Mouse (Mus musculus): Measurements from ENCODE around the gene AL607142.1. TPM values are rescaled to one million over a fixed set of nuclear protein-coding genes. Genes with fewer than 3 reads are reported as not detected.

The AL607142.1 gene
- not detected in 2 replicates for polyA plus RNA-seq (2016; fragmentation: Nextera tagmentation; extraction: Ambion mirVana)

DNA sequence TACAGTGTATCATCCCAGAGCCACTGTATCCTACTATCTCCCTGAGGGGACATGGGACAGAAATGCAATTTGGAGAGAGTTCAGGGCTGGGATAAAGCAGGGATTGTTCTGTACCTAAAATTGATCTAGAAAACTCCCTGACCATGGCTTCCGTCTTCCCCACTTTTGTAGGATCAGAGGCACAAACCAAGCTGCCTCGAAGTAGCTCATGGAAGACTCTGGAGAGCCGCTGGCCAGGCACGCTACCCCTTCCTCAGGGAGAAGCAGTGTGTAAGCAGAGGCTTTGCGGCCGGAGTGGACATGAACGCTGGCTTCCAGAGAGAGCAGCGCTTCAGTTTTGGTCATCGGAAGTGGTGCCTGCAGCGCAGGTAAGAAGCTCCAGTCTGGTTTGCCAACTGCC is at the start of gene AL607142.1:
Gene AL607142.1, plus strand, starts transcription at position 301 of the 400 bp plus-strand sequence.
- Histone ChIP-seq H3K36me3 (no peaks in the 10 kb centered on the region), H3K27ac (no peak within 1 kb of the TSS), H3K4me3 (no peak within 1 kb of the TSS), H3K27me3 (ENCODE audit: low read depth, poor library complexity, severe bottlenecking) (no peaks in the 10 kb centered on the region), H3K4me1 (0 out of 2 replicates have a peak, but pooled peaks cover 3% of the 10 kb centered on the region), H3K9me3 (replicated peaks) (no peaks in the 10 kb centered on the region)
- WGBS: 92% methylated on average over 10 of the region's 10 CpGs
- no peak for DNase-seq (ENCODE audit: low spot score)

DNA sequence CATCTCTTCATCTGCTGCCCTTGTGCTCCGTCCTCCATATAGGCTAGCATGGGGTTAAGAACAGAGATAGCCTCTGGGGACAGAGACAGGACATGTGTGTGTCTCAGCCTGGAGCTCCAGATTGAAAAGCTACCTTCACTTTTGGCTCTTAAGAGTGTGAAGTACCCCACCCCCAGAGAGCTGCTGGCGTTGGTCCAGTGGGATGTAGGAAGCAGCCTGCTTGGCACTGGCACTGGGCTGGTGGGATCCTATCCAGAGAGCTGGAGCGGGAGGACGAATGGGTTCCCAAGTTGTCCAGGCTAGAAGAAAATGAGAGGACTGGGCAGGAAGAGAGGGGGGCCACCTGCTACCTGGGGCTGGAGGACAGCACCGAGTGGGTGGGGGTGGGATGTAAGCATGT is 46.4 kb upstream of the AL607142.1 start:
- Histone ChIP-seq H3K27ac (no peak overlapping the region), H3K4me3 (no peak overlapping the region), H3K27me3 (ENCODE audit: low read depth, poor library complexity, severe bottlenecking) (no peaks in the 10 kb centered on the region), H3K4me1 (no peaks in the 10 kb centered on the region), H3K36me3 (no peaks in the 10 kb centered on the region), H3K9me3 (replicated peaks) (no peaks in the 10 kb centered on the region)
- WGBS: 87% methylated on average over 5 of the region's 5 CpGs
- no peak for DNase-seq (ENCODE audit: low spot score)

DNA sequence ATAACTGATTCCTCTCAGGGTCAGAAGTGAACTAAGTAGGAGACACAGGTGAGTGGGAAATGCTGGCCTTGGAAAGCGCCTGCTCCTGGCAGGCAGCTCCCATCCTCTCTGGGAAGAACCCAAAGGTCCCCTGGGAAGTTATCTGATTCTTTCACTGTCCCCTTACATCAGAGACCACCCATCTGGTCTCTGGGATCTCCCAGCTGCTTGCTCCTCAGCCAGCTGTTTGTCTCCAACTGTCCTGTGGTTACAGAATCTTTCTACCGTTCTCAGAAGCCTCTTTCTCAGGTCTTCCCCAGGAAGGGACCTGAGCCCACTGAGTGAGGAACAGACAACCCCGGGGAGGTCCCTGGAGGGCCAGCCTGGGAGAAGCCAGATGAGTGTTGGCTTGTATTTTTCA is 42.4 kb upstream of the AL607142.1 start:
- Histone ChIP-seq H3K27ac (no peak overlapping the region), H3K27me3 (ENCODE audit: low read depth, poor library complexity, severe bottlenecking) (0 out of 2 replicates have a peak, but pooled peaks cover under 1% of the 10 kb centered on the region), H3K9me3 (replicated peaks) (no peaks in the 10 kb centered on the region), H3K36me3 (no peaks in the 10 kb centered on the region), H3K4me3 (no peak overlapping the region), H3K4me1 (peaks cover 3% of the 10 kb centered on the region; the same call in 1 of the 2 replicates)
- 68% methylated on average over 3 of the region's 3 CpGs for WGBS
- DNase-seq (ENCODE audit: low spot score): no peak

DNA sequence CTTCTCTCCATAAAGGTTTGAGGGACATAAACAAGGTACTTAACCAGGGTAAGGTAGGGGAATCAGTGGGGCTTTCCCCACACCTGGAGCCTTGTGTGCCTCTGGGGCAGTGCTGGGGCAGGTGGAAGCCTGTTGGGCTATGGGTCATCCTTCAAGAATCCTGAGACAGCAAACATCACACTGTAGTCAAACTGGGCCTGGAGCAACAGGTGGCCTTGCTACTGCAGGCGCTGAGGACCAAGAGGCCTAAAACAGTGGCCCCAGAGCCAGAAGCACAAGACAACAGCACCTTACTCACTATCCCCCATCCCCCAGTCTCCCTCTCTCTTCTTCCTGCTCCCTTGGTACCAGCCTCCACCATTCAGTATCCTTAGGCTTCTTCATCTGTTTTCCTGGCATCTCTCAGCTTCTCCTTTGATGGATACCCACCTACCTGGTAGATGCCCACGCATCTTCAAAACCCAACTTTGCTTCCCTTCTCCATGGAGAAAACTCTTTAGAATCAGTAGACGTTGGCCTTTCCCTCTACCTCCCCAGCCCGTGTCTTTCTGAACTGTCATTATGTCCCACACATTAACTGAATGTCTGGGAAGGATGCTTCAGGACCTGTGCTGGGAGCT is 41.5 kb upstream of the AL607142.1 start:
- H3K36me3 ChIP-seq: no peaks in the 10 kb centered on the region
- H3K27ac ChIP-seq: no peak overlapping the region
- no peak for DNase-seq (ENCODE audit: low spot score)
- H3K4me3 ChIP-seq: no peak overlapping the region
- no peaks in the 10 kb centered on the region for H3K9me3 ChIP-seq (replicated peaks)
- peaks cover 9% of the 10 kb centered on the region; the same call in 1 of the 2 replicates for H3K27me3 ChIP-seq (ENCODE audit: low read depth, poor library complexity, severe bottlenecking)
- H3K4me1 ChIP-seq: peaks cover 3% of the 10 kb centered on the region; the same call in 1 of the 2 replicates
- WGBS: 81% methylated on average over 4 of the region's 4 CpGs

DNA sequence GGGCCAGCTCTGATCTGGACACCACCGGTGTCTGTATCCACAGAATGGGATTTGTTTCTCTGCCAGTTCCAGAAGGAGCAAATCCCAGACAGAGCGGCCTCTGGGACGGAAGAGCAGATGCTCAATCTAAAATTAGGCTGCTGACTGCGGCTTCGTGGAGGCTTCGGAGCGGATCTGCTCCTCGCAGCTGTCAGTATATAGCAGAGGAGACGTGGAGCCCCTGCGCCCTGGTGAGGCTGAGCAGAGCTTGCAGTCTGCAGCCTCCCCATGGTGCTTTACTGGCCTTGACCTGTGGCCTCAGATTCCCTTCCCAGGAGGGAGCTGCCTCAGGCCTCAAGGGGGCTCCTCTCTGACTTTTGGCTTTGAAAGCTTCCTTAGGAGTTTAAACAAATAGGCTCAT is 40.7 kb upstream of the AL607142.1 start:
- H3K36me3 ChIP-seq: no peaks in the 10 kb centered on the region
- DNase-seq (ENCODE audit: low spot score): no peak
- H3K4me1 ChIP-seq: peaks cover 3% of the 10 kb centered on the region; the same call in 1 of the 2 replicates
- no peak overlapping the region for H3K27ac ChIP-seq
- WGBS: 54% methylated on average over 10 of the region's 10 CpGs
- peaks cover 9% of the 10 kb centered on the region; the same call in 1 of the 2 replicates for H3K27me3 ChIP-seq (ENCODE audit: low read depth, poor library complexity, severe bottlenecking)
- H3K4me3 ChIP-seq: no peak overlapping the region
- no peaks in the 10 kb centered on the region for H3K9me3 ChIP-seq (replicated peaks)

DNA sequence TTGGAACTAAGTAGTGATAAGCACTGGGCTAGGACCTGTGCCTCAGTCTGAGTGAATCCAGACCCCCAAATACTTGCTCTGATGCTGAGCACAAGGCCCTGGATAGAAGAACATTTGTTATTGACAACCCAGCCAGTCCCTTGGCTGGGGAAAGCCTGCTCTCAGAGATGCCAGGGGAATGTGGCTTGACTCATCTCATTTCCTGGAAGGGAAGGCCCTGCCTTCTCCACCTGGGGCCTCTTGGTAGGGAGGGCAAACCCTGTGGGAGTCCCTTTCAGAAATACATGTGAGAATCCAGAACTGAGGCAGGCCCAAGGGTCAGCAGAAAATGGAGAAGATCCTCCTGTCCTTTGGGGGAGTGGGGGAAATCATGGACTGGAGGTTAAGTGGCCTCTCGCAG is 37.1 kb upstream of the AL607142.1 start:
- H3K36me3 ChIP-seq: no peaks in the 10 kb centered on the region
- no peak for DNase-seq (ENCODE audit: low spot score)
- WGBS: 96% methylated on average over 1 of the region's 1 CpGs

DNA sequence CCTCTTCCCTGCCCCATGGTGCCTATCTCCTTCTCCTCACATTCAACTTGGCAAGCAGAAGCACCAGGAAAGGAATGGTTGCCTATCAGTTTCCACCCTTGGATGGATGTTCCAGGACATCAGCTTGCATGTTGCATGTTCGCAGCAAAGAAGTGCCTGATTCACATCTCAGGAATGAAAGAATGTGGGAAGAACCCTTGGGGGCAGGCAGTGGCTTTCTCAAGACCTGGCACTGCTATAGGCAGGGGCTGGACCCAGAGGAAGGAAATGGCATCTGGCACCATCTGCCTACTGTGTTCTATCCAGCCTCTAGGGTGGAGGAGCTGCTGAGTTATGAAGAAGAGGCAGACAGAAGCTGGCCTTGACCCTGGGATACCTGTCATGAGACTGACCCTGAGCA is 34.9 kb upstream of the AL607142.1 start:
- peaks cover 66% of the 10 kb centered on the region for H3K27me3 ChIP-seq (ENCODE audit: low read depth, poor library complexity, severe bottlenecking)
- peaks cover 20% of the 10 kb centered on the region for H3K4me1 ChIP-seq
- WGBS: 97% methylated on average over 1 of the region's 1 CpGs
- no peak for DNase-seq (ENCODE audit: low spot score)
- H3K36me3 ChIP-seq: no peaks in the 10 kb centered on the region
- H3K27ac ChIP-seq: no peak overlapping the region
- no peaks in the 10 kb centered on the region for H3K9me3 ChIP-seq (replicated peaks)
- no peak overlapping the region for H3K4me3 ChIP-seq

More for the DNA sequence above, 37.1 kb upstream of the AL607142.1 start:
- Histone ChIP-seq H3K27ac (no peak overlapping the region), H3K4me3 (no peak overlapping the region), H3K4me1 (peaks cover 15% of the 10 kb centered on the region), H3K27me3 (ENCODE audit: low read depth, poor library complexity, severe bottlenecking) (peaks cover 43% of the 10 kb centered on the region), H3K9me3 (replicated peaks) (no peaks in the 10 kb centered on the region)

DNA sequence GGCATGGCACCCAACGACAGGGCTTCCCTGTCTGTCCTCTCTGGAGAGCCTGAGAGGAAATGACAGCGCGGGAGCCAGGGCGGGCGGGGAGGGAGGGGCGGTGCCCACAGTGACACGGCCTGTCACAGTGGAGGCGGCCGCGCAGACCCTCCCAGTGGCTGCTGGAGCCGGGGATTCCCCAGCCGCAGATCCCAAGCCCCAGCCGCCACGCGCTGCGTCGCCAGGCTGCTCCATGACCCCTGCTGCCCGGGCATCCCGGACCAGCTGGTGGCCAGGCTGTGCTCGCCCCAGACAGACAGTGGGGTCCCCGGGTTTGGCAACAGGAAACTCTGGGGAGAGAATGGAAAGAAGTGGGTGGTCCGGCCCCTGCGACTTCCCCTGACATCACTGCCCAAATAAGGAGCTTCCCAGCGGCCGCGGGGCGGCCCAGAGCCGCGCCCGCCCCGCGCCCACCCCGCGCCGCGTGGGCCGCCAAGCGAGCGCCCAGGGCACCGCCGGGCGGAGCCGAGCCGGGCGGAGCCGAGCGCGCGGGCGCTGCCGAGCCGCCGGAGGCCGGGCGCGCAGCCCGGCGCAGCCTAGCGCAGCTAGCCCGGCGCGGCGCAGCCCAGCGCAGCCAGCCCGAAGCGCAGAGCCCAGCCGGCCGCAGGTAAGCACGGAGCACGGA is 32.3 kb upstream of the AL607142.1 start:
- peaks cover 20% of the 10 kb centered on the region for H3K4me1 ChIP-seq
- no peaks in the 10 kb centered on the region for H3K9me3 ChIP-seq (replicated peaks)
- H3K27me3 ChIP-seq (ENCODE audit: low read depth, poor library complexity, severe bottlenecking): peaks cover 90% of the 10 kb centered on the region
- peak overlapping the region; percentile 42; the same call in 1 of the 2 replicates for H3K27ac ChIP-seq
- peak overlapping the region; percentile 68 for H3K4me3 ChIP-seq
- 10% methylated on average over 70 of the region's 70 CpGs for whole genome bisulfite sequencing
- H3K36me3 ChIP-seq: no peaks in the 10 kb centered on the region
- peak; percentile 61 for DNase-seq (ENCODE audit: low spot score)

DNA sequence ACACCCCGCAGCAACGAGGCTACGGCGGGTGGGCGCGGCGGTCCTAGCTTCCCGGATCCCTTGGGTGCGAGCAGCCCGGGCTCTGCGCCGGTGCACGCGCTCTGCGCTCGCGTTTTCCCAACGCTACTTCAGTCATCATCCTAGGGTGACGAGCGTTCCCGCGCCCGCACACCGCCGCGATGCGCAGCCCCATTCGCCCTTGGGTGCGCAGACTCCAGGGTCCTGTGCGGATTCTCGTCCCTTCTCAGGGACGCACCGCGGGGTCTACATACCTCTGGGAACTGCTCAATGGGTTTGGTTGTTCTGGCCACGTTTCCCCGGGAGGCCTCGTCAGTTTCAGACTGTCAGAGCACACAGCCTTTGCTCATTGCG is 31.8 kb upstream of the AL607142.1 start:
- peaks cover 20% of the 10 kb centered on the region for H3K4me1 ChIP-seq
- no peak overlapping the region for H3K27ac ChIP-seq
- under 1% methylated on average over 36 of the region's 38 CpGs for WGBS
- H3K27me3 ChIP-seq (ENCODE audit: low read depth, poor library complexity, severe bottlenecking): peaks cover 86% of the 10 kb centered on the region
- peak; percentile 49 for DNase-seq (ENCODE audit: low spot score)
- no peaks in the 10 kb centered on the region for H3K36me3 ChIP-seq
- no peaks in the 10 kb centered on the region for H3K9me3 ChIP-seq (replicated peaks)
- H3K4me3 ChIP-seq: peak overlapping the region; percentile 68

DNA sequence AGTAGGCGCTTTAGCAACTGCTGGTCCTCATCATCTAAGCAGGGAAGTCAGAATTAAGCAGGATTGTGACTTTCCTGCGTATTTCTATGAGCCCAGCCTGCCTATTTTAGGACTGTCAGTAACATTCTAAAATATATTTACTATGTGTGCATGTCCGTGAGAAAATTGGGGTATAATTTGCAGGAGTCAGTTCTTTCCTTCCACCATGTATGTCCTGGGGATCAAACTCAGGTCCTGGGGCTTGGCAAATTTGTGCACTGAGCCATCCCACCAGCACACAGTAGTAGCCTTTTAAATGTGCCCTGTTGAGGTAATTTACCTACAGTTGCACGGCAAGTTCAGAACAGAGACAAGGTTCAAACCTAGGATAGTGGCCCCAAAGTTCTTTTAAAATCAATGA is 28.5 kb upstream of the AL607142.1 start:
- Histone ChIP-seq H3K27me3 (ENCODE audit: low read depth, poor library complexity, severe bottlenecking) (peaks cover 66% of the 10 kb centered on the region), H3K4me1 (peaks cover 23% of the 10 kb centered on the region), H3K36me3 (no peaks in the 10 kb centered on the region), H3K4me3 (no peak overlapping the region), H3K27ac (no peak overlapping the region), H3K9me3 (replicated peaks) (no peaks in the 10 kb centered on the region)
- 83% methylated on average over 4 of the region's 4 CpGs for WGBS
- DNase-seq (ENCODE audit: low spot score): no peak

DNA sequence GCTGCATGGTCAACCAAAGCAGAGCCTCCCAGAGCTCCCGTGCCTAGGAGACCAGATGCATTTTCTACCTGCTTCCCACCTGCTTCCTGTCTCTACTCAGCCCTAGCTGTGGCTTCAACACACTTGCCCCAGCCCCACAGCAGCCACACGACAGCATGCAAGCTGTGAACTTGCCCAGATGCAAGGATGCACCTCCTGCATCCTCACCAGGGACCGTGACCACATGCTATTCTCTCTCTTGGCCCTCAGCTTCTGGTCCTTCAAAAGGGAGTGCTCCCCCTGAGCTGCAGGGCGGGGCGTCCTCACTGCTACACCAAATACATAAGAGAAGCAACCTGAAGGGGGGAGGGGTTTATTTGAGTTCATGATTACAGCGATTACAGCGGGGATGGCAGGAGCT is 27.8 kb upstream of the AL607142.1 start:
- no peak for DNase-seq (ENCODE audit: low spot score)
- H3K27ac ChIP-seq: no peak overlapping the region
- no peaks in the 10 kb centered on the region for H3K9me3 ChIP-seq (replicated peaks)
- peaks cover 59% of the 10 kb centered on the region for H3K27me3 ChIP-seq (ENCODE audit: low read depth, poor library complexity, severe bottlenecking)
- H3K4me3 ChIP-seq: no peak overlapping the region
- peaks cover 17% of the 10 kb centered on the region for H3K4me1 ChIP-seq
- H3K36me3 ChIP-seq: no peaks in the 10 kb centered on the region
- WGBS: 53% methylated on average over 7 of the region's 7 CpGs

DNA sequence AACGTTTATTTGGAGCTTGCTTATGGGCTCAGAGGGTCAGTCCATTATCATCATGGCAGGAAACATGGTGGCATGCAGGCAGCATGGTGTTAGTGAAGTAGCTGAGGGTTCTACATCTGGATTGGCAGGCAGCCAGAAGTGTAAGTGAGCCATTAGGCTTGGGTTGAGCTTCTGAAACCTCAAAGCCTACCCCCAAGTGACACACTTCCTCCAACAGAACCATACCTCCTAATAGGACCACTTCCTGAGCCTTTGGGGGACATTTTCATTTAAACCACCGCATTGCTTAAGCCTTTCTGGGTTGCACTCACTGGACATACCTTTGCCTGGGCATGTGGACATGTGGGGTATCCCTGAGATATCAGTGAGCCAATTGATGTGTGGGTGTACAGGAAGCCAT is 23.3 kb upstream of the AL607142.1 start:
- DNase-seq (ENCODE audit: low spot score): no peak
- H3K36me3 ChIP-seq: no peaks in the 10 kb centered on the region

DNA sequence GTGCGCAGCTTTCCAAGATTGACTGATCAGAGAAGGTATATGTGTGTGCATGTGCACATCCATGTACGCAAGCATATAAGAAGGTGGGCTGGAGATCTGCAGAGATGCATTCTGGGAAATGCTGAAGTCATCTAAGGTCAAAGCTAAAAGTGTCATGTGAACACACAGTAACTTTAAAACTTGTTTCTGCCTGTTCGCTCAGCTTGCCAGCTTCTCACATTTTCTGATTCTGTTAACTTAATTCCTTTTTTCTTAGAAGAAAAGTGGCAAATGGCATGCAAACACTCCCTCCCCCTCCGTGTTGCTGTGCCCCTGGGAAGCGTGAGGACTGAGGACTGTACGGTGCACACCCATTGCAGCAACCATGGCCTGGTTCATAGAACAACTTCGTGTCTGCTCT is 22.3 kb upstream of the AL607142.1 start:
- Histone ChIP-seq H3K36me3 (no peaks in the 10 kb centered on the region), H3K9me3 (replicated peaks) (no peaks in the 10 kb centered on the region), H3K27ac (no peak overlapping the region), H3K4me1 (peaks cover 18% of the 10 kb centered on the region), H3K4me3 (no peak overlapping the region), H3K27me3 (ENCODE audit: low read depth, poor library complexity, severe bottlenecking) (peaks cover 5% of the 10 kb centered on the region)
- 85% methylated on average over 7 of the region's 7 CpGs for WGBS
- no peak for DNase-seq (ENCODE audit: low spot score)

More for the DNA sequence above, 23.3 kb upstream of the AL607142.1 start:
- H3K4me1 ChIP-seq: peaks cover 13% of the 10 kb centered on the region; the same call in 1 of the 2 replicates
- H3K9me3 ChIP-seq (replicated peaks): no peaks in the 10 kb centered on the region
- 87% methylated on average over 2 of the region's 2 CpGs for WGBS
- peaks cover 15% of the 10 kb centered on the region for H3K27me3 ChIP-seq (ENCODE audit: low read depth, poor library complexity, severe bottlenecking)
- no peak overlapping the region for H3K4me3 ChIP-seq
- no peak overlapping the region for H3K27ac ChIP-seq
